Mouse (Mus musculus): ENCODE measurements around the gene Gm3417. TPM values are rescaled to one million over a fixed set of nuclear protein-coding genes. Genes with fewer than 3 reads are reported as not detected.

The Gm3417 gene
- polyA plus RNA-seq, 1 experiment from 2014 or later: 2.2 TPM

Other genes starting within 250 kb of the Gm3417 start
- gene Wdr27, start 35.6 kb downstream of the Gm3417 start, polyA plus RNA-seq (2015; fragmentation: Nextera tagmentation; extraction: Ambion mirVana): 16.1 and 21.3 TPM in 2 replicates
- 37.5 and 39.0 TPM in 2 replicates for gene 1600012H06Rik, start 35.6 kb downstream of the Gm3417 start, polyA plus RNA-seq (2015; fragmentation: Nextera tagmentation; extraction: Ambion mirVana)
- 42.1 and 43.7 TPM in 2 replicates for gene Phf10, start 17.5 kb downstream of the Gm3417 start, polyA plus RNA-seq (2015; fragmentation: Nextera tagmentation; extraction: Ambion mirVana)
- 11.9 and 15.9 TPM in 2 replicates for gene 9030025P20Rik, start 322 bp downstream of the Gm3417 start, polyA plus RNA-seq (2015; fragmentation: Nextera tagmentation; extraction: Ambion mirVana)
- 8.5 and 13.8 TPM in 2 replicates for gene Gm3435, start 31.4 kb upstream of the Gm3417 start, polyA plus RNA-seq (2015; fragmentation: Nextera tagmentation; extraction: Ambion mirVana)
- gene Ermard, start 62.4 kb upstream of the Gm3417 start, polyA plus RNA-seq (2015; fragmentation: Nextera tagmentation; extraction: Ambion mirVana): 63.6 and 89.5 TPM in 2 replicates
- 2.1 and 2.7 TPM in 2 replicates for gene Tcte3, start 62.7 kb upstream of the Gm3417 start, polyA plus RNA-seq (2015; fragmentation: Nextera tagmentation; extraction: Ambion mirVana)
- gene Gm3448, start 62.7 kb upstream of the Gm3417 start, polyA plus RNA-seq (2015; fragmentation: Nextera tagmentation; extraction: Ambion mirVana): 5.8 and 9.0 TPM in 2 replicates